Mouse (Mus musculus): Measurements from ENCODE around the gene B3gat3.

DNA sequence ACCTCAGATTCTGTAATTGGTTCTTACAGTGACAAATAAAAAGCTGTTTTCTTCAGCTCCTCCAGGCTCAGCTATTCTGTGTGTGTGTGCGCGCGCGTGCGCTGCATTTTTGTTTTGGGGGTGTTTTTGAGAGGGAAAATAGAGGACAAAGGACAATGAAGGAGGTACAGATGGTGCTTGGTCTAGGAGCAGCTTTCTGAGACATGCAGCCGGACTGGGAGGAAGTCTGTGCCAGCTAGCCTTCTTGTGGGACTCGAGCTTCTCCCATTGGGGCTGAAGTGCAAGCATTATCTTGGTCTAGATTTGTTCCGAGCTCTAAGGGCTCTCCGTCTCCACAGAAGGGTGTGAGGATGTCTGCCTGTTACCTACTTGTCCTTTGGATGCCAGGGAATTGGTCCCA lies 32.1 kb downstream of the B3gat3 start:
- TF ChIP-seq CTCF (IDR thresholded peaks at IDR 0.05; ENCODE audit: low read depth) (no peak), EP300 (IDR thresholded peaks at IDR 0.05; ENCODE audit: low read depth) (no peak)

All from liver, postnatal 0 days (tissue).